Mouse (Mus musculus) layer of hippocampus, adult 11-12 months (tissue): ENCODE measurements around the gene Ptprd.
A peak's percentile ranks its signal among the peaks of the same experiment; 100 is the strongest.

Experiments
- DNase-seq: peaks from one replicate; pipeline ENCODE4 v3.0.0; 2022; ENCODE audit warnings: low spot score

Ptprd gene

DNA sequence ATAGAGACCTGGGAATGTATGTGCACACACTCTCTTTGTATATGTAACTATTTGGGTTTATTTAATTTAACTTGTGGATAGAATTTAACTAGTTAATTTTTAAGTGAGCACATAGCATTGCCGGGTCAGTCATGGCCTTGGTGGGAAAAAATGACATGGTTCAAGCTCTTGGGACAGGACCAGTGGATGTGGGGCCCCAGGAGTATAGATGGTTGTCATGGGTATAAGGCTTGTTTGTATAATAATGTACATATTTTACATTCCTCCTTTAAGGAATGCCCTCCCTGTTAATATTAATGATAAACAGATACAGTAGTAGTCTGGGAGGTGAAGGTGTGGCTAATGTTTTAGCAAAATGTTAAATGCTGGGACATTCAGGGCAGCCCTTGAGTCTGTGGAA lies 962.8 kb downstream of the Ptprd start:
- no peak for DNase-seq

DNA sequence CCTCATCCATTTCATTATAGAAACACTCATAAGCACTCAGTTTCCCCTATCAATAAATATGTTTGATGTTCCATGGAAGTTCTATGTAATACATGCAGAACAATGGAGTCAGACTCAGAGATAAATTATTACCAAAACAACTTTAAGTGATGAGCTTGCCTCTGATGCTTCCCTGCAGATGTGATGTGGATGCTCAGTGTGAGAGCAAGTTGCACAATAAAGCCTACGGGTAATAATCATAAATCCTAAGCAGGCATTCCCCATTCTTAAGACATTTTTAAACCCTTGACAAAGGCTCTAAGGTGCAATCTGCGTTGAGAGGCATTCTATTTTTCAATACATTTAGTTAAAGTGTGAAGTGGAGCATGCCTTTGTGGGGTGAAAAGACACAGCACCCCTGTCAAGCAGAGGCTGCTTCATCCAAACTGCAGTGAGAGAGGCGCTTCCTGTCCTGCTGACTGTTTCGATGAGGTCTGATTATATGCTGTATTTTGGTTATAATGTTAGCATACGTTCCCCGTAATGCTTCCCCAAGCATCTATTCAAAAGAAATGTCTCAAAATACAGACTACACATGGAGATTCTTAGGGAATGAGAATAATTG lies 969.8 kb downstream of the Ptprd start:
- no peak for DNase-seq

DNA sequence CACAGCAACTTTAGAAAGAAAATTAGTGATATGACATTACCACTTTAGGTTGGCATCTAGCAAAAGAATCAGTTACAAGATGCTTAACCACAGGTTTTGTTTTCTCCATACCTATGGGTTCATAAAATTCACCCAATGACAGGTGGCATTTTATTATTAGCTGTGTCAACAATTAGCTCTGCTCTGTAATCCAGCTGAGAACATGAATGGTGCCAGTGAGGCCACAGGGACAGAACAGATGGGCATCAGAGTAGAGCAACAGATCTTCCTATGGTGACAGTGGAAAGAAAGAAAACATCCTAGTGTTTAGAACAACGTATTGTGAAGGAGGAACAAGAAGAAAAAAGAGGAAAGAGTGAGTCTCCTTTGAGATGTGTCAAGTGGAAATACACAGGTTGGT lies 973.6 kb downstream of the Ptprd start:
- no peak for DNase-seq

DNA sequence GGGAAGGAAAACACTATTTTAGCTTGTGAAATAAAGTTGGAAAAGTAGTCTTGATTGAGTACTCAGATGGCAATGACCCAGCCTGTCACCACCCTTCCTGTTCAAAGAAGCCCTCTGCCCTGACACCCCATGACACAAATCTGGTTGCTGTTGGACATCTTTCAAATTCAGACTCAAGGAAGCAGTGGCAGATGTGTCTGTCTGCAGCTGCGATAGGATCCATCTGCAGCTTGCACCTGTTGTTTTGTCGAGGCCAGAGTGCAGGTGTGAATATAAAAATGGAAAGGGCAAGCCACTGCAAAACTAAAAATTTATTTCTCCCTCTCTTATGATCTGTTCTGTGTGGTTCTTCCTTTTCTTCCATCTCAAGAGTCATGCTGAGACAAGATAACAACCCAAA lies 978.5 kb downstream of the Ptprd start:
- DNase-seq, result no peak

DNA sequence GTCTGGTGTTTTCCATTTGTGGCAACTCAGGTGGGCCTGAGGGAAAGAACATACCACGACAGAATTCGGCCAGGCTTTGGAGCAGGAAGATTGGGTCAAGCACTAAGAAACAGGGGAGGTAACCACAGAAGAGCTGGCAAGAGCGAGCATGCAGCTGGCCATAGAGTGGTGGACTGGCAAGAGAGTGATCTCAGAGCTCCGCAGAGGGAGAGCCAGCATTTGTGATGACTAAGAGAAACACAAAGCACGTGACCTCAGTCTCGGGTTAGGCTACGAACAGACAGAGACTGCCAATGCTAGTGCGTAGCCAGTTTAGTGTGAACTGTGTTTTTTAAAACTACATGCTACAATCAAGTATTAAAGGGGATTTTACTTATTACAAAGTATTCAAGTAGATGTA lies 1042.9 kb downstream of the Ptprd start:
- DNase-seq, result no peak

DNA sequence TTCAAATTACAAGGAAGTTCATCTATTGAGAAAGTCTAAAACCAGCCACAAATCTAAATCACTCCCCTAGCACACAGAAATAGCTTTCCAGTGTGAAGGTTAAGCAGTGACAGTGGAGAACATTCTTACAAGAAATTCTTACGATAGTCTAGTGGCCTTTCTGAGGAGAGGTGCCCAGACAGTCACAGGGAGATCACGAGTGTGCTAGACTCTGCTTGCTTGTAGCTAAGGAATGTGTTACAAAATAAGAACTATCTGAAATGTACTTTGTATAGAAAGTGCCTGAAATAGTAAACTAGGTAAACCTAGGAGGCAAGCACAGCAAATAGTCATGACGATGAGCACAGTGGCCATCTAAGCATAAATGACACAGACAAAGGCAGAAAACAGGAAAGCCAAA lies 1054.2 kb downstream of the Ptprd start:
- no peak for DNase-seq

DNA sequence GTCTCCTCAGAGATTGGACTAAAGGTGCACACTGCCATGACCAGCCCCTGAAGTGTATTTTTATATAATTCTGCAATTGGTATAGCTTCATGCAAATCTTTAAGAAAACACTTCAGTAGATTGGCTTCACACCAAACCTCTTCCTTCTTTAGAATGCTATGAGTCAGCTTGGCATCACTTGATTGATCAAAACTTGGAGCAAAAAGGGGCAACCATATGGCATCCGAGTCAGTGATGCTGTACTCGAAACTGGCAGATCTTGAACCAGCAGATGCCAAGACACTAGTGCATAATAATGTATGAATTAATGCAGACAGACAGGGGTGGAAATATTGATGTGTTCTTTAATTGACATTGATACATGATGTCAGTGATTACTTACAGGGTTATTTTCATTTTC lies 1056.2 kb downstream of the Ptprd start:
- DNase-seq, result peak; percentile 52

DNA sequence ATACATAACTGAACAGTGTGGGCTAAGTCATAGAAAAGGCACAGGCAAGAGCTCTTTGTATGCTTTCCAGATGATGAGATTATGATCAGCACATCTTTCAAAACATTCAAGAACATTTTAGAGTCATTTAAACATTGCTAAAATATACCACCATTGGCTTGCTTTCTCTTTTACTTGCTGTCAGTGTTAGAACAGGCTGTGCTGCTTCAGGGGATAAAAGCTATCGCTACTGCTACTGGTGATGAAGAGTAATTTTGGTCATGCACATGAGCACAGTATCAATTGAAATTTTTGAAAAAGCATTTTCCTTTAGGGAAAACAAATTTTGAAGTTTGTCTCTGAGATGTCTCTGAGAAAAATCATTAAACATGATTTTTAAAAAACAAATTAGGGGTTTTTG lies 1056.7 kb downstream of the Ptprd start:
- DNase-seq, result no peak

DNA sequence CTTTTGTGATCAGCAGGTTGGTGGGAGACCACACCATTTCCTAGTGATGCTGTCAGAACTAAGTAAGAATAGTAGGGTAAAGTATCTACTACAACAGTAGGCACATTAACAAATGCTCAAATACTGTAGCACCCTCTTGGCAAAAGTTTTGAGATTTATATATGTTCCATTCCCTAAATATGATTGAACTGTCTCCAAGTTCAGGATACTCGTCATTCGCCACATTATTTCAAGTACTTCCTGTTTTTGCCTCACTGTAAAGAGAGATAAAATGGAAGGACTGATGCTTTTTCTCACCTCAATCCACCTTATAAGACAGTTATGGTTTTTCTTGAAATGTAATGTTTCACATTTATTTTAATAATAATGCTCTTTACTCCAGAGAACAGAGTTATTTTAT lies 1086.9 kb downstream of the Ptprd start:
- no peak for DNase-seq

DNA sequence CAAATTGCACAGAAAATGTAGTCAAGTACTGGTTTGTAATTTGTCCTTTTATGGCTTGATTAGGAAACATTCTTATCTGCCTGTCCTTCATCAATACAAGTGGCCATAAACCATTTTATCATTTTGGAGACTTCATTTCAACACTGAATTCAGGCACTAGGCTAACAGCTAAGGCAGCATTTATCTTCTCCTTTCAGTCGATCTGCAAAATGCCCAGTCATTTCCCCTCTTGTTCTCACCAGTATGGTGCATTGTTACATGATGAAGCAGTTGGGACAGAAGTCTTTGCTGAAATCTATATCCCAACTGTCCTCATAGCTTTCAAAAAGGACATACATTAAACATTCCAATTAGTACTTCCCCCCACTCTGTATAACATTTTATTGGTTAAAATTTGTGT lies 1100.9 kb downstream of the Ptprd start:
- DNase-seq, result no peak

DNA sequence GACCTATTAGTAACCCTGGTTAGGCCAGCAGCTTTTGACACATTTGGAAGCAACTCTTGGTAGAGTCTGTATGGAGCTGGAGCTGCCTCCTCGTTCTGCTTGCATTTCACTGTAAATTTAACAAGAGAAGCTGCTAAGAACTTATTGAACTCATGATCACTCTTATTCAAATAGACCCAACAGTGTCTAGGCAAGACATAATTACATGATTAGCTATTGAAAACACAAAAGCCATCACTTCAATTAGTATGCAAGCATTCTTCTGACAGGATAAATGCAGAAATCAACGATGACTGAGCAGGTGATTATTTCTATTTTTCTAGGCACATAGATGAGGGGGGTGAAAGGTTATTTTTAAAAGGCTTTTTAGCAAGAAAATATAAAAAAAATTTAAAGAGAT lies 1104.5 kb downstream of the Ptprd start:
- no peak for DNase-seq

DNA sequence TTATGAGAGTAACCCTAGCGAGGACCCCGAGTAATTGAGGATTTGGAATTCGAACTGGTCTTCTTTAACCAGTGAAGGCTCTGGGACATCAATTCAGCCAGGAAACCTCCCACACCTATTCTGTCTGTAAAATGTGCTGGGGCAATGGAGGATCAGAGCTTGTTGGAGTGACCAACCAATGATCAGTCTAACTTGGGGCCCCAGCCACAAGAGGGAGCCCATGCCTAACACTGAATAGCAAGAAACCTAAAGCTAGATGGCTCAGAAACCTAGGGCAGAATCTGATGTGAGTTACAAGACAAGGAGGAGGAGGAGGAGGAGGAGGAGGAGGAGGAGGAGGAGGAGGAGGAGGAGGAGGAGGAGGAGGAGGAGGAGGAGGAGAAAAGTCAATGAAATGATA lies 1128.6 kb downstream of the Ptprd start:
- peak; percentile 65 for DNase-seq

DNA sequence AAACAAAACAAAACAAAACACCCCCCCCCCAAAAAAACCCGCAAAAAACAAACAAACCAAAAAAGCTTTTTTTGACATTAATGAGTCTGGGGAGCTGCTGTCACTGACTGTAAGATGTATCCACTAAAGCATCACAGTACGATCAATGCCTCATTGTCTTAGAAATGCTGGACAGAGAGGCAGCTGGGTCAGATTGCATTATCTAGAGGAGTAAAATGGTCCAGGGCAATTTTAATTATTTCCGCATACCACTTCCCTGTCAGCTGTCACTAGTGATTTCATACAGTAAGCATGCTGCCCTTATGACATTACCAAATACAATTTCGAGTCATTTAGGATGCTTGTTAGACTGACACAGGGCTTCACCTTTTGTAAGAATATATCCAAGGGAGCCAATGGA lies 1134.2 kb downstream of the Ptprd start:
- no peak for DNase-seq

DNA sequence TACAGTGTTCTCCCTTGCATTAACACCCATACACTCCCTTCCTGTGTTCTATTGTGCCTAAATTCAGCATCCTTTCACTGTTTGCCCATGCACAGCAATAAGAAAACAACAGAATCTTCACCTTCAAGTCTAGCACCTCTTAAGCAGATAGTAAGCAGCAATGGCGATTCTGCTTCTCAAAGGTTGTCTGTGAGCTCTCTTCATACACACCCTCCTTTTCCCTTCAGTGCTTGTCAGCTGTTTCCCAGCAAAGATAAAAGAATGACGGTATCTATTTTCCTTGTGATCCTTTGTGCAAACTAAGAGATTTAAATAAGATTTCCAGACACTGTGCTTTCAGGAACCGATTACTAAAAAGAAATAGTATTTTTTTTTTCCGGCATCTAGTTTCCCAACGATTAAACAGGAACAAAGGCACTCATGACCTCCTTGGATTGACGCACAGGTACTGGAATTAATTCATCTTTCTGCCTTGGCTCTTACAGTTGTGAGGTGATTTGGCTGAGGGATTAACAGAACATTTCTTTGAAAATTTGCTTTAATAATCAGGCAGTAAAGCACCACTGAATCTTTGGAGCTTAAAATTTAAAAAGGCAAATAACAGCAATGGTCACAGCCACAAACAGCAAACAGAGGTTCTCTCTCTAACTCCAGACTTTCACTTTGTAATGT lies 1161.1 kb downstream of the Ptprd start:
- no peak for DNase-seq

DNA sequence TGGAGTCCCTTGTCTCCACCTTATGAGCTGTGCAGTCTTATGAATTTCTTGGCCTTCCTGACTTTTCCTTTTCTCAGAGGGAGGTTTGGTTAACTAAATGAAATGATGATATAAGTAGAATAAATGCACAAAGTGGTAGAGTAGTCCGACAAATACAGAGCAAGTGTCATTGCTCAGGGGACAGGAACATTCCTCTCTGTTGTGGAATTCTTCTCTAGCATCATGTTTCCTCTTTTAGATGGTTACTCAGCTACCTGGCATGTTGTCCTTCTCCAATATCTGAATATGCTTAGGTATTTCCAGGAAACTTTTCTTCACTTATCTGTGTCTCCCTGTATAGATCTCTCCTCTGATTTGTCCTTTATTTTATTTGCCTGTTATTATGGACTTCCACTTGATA lies 1207.3 kb downstream of the Ptprd start:
- no peak for DNase-seq

DNA sequence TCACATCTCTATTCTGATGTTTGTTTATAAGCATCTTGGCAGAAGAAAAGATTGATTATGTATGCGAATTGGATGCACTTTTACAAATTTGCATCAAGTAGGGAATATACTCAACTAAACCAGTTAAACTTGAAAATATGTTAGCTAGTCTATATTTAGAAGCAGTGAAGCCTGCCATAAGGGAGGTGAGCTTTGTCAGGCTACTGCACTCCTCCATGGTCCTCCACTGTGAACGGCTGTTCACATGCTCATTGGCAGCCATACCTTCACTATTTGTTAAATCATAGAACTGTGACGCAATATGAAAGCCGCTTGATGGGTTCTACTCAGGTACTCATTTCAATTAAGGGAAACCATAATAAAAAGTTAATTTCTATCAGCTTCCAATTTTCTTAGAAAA lies 1215.6 kb downstream of the Ptprd start:
- no peak for DNase-seq

DNA sequence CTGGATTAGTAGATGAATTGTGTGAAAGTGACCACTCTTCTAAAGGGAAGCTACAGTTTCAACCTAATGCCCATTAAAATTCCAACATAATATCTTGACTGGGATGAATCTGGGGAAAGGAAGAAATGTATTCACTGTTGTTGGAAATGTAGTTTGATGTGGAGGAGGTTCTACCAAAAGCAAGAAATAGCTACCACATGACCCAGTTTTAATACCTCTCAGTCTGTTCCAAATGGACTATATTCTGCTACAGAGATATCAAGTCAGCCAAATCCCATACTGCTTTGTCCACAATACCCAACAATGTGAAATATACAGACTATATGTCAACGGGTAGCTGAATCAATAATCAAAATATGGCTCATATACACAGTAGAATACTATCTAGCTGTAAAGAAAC lies 1221.8 kb downstream of the Ptprd start:
- no peak for DNase-seq

DNA sequence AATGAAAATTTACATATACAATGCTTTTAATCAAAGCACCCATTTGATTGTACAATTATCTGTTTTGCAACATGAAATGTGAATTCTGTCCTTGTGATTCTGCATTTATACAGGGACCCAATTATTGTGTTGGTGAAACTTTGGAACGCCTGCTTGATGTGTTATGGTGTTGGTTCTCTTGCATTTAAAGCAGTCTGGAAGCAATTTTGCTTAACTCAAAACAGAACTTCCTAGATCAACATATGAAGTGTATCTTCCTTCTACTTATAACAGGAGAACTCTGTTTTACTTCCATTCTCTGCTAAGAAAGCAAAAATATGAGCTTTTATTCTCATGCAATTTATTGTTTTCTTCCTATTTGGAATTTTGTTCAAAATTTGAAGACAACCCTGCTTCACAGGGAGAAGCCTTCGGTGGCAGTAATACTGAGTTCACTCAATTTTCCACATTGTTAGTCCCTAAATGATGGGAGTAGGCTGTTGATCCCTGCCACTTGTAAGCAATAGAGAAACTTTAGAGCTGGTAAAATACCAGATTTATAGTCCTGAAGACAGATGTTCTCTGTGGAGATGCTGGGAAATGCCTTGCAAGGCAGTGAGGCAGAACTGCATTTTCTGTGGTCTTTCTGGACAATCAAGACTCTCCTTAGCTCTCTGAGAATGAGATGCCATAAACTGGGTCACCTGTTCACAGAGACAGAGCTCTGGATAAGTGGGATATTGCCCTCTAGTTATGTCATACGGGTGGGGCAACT lies 1234.5 kb downstream of the Ptprd start:
- DNase-seq, result no peak

DNA sequence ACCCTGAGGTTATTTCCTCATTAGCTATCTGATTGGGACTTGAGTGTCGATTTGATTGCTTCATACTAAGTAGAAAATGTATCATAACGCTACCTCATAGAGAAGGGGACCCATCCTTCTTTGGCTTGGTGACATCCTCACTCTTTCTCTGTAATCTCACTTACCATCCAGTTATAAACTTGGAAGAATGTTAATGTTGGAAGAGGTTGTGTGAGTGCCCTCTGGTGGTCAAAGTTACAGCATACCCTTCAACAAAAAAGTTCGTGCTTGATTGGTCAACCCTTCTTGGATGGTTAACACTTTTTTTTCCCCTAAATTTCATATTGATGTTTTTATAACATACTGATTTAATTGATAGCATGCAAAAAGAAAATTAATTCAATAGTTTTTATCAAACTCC lies 1263.5 kb downstream of the Ptprd start:
- peak; percentile 52 for DNase-seq

DNA sequence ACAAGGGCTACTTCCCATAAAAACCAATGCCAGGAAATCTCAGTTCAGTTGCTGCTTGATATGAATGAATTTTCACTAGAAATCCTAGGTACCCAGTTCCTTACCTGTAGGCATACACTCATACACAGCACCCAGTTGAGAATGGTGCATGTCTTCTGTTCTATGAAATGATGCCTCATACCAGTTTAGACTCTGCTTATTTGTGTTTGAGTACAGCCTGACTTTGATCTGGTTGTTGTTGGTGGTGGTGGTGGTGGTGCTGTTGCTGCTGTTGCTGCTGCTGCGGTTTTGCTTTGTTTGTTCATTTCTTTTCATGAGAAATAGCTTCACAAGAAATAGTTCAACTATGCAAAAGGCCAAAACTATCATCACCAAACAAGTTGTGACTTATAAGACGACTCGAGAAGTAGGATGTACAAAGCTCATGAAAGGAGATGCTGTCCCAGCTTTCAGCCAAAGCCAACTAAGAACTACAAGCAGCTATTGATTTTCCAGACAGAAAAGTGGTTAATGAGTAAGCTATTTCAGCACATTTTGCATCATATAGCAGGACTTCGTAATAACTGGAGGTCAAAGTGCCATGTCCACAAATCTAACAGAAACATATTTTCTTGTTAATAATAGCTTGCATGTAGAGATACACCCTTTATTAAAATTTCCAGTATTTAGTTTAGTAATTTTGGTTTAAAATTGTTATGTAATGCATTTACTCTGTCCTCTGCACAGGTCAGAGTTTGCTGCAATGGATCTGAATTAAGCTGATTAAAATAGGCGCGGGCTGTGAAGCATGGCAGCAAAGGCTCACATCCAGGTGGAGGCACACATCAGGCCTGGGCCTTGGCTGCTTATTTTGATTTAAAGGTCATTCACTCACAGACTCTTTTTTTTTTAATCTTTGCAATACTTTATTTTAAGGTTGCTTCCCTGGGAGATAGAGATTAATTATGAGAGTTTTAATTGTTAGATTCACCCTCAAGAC lies 1270.1 kb downstream of the Ptprd start:
- no peak for DNase-seq

DNA sequence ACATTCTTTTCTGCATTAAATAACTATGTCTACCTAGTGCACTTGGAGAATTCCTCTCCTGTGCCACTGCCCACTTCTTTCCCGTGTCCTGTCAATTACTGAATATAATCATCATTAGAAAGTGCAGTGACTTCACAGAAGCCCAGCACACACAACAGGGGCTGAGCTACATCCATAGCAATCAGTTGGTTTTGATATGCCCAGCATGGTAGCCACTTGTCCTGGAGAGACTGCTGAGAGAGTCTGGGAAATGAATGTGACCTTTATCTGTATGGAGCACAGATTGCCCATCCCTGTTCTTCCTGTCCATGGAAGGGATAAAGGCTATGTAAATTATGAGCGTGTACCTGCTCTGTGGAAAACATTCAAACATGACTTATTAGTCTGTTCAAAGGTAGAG lies 1280.2 kb downstream of the Ptprd start:
- DNase-seq, result no peak

DNA sequence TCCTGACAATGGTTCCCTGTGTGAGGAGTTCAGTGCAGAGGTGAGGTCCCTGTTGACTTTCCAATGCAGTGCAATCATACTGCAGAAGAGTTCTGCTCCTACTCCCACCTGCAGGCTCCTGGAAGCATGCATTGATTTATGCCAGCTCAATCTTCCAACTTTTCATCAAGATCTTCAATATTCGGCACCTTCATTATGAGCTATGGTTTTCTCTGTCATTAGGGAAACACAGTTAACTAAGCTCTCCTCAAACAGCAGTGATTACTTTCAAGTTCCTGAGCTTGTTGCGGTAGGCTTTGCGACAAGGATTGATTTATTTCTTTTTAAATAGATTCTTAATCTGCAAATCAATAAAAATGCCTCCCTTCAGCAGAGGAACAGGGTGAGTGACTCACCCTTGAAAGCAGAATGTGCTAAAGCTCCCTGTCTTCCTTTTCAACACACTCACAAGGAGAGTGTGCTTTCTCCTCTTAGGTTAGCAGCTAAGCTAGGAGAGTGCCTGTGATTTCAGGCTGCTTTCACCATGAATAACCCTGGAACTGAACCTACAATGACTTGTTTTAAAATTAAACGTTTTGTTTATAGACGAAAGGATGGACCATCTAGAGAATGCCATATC lies 1298.1 kb downstream of the Ptprd start:
- DNase-seq, result no peak
